Mouse (Mus musculus): Measurements from ENCODE around the gene Usp48.

DNA sequence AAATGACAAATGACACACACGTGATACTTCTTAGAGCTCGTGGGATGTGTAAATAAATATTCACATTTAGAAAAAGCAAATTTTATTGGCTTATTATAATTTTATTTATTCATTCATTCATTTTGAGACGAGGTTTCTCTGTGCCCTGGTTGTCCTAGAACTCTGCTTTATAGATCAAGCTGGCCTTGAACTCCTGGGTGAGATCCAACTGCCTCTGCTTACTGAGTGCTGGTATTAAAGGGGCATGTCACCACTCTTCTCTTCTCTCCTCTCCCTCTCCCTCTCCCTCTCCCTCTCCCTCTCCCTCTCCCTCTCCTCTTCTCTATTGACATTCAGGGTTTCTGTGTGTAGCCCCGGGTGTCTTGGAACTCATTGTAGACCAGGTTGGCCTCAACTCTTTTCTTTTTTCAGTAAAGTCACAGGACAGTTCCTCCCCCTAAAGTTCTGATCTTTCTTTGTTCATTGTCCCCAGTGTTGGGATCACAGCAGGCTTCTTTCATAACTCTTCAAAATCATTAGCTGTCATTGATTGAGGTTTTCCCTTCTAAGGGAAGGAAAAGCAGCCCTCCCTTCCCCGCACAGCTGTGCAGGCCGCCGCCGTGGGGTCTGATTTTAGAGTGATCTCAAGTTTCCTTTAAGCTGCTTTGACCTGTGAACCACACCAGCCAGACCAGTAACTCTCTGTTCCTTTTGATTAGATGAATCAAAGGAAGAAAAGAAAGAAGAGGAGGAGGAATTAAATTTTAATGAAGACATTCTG, 34.1 kb downstream of the Usp48 start:
- TF ChIP-seq CTCF (IDR thresholded peaks at IDR 0.05; ENCODE audit: low read depth) (no peak), EP300 (IDR thresholded peaks at IDR 0.05; ENCODE audit: low read depth) (no peak)

Measured in liver, postnatal 0 days (tissue).